ENCODE assay signal across 9 mouse cellular contexts in the genomic region with DNA sequence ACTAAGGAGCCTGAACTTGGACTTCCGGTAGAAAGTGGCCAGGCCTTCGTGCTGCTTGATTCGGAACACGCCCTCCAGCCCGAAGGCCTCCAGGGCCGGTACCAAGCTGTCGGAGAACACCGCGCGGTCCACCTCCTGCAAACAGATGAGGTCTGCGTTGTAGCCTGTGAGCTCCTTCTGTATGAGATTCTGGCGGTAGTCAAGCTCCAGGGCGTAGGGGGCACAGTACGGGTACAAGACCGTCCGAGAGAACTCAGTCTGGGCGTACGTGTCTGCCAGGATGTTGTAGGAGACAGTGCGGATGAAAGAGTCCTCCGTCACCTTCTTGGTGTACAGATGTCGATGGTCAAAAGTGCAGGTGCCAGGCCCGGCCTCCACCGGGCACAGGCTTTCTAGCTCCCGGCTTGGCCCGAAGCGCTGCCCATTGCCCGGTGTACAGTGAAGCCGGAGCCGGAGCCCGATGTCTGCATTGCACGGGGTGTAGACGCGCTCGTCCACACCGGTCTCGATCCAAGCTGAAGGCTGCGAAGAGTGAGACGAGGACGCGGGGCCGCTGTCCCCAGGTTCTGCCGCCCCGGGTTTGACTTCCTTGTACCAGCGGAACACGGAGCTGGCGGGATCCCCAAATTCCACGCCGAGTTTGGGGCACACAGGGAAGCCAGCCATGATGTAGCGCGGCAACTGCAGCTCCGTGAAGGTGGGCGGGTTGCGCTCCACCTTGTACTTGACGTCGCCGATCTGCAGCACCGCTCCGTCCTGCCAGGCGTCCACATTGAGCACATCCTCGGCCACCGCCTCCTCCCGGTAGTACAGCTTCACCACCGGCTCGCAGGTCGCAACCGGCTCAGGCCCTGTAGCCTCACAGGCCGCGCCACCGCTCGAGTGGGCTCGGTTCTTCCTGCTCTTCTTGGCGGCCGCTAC. TPM values are rescaled to one million over a fixed set of nuclear protein-coding genes. Genes with fewer than 3 reads are reported as not detected.
DNase-seq lines count a peak whose midpoint lies in the region; ATAC-seq and TF ChIP-seq lines count a peak whose summit lies in the region.
"Had no signal": no experiment of that assay in that cellular context is flagged by ENCODE, and none has a peak within 500 bp of the region (broad histone marks: within the 10 kb centered on the region; RNA-seq: fewer than 3 reads in every experiment).

No protein-coding gene starts in this region.

- ATAC-seq in erythroid progenitor cell, adult 5-6 weeks (replicated peaks; ENCODE audit: low FRiP score, poor library complexity, severe bottlenecking): peak; percentile 67
- ATAC-seq in lung, postnatal 0 days: peak; percentile 41

- H3K9ac ChIP-seq in CH12.LX (ENCODE audit: insufficient read depth, low read depth): peak overlapping the region; percentile 66
- H3K9ac ChIP-seq in lung, postnatal 0 days (replicated peaks; ENCODE audit: low read depth): peak overlapping the region; percentile 82

- H3K27me3 ChIP-seq in CH12.LX (replicated peaks): no peaks in the 10 kb centered on the region
- H3K27me3 ChIP-seq in hindbrain, embryonic 10.5 days (ENCODE audit: insufficient read depth, poor library complexity, severe bottlenecking): no peaks in the 10 kb centered on the region
- H3K27me3 ChIP-seq in lung, postnatal 0 days (replicated peaks; ENCODE audit: insufficient read depth, low read length): no peaks in the 10 kb centered on the region

- peaks cover 10 to 27% of the 10 kb centered on the region in 2 experiments for H3K36me3 ChIP-seq in CH12.LX (replicated peaks in 1 of 2; ENCODE audit: control insufficient read depth in 1 of 2, insufficient read depth in 1 of 2, low read length in 1 of 2)
- peaks cover 30% of the 10 kb centered on the region for H3K36me3 ChIP-seq in hindbrain, embryonic 10.5 days
- H3K36me3 ChIP-seq in lung, postnatal 0 days (ENCODE audit: insufficient read depth, low read length): peaks cover 6% of the 10 kb centered on the region; the same call in 1 of the 2 replicates

- dilution Hi-C loops in CH12.LX (cut with MboI; ENCODE audit: extremely low pct_ligation_motif_present, extremely low pct_unique_long_range_greater_than_20kb, low sequenced_read_pairs): no loop called here

- peaks cover 5 to 40% of the 10 kb centered on the region in 2 experiments for H3K4me1 ChIP-seq in CH12.LX (ENCODE audit: control insufficient read depth in 1 of 2, insufficient read depth in 2 of 2)
- peaks cover 33% of the 10 kb centered on the region for H3K4me1 ChIP-seq in hindbrain, embryonic 10.5 days (replicated peaks)
- H3K4me1 ChIP-seq in lung, postnatal 0 days (ENCODE audit: insufficient read depth, low read depth, low read length): no peaks in the 10 kb centered on the region; the same call in 1 of the 2 replicates

- peak overlapping the region; percentile 58 for H3K27ac ChIP-seq in CH12.LX (ENCODE audit: insufficient read depth, low read depth)
- H3K27ac ChIP-seq in hindbrain, embryonic 10.5 days: peak overlapping the region; percentile 97
- peak overlapping the region; percentile 87 for H3K27ac ChIP-seq in lung, postnatal 0 days (ENCODE audit: low read length)

- in situ Hi-C loops in CH12.LX (cut with MboI; ENCODE audit: low pct_ligation_motif_present, low pct_unique_long_range_greater_than_20kb, low sequenced_read_pairs): no loop called here

- peak overlapping the region; percentile 59 to 99 (median 95) for H3K4me3 ChIP-seq in CH12.LX (replicated peaks in 1 of 3; ENCODE audit: low read depth in 2 of 3, low read length in 2 of 3, poor library complexity in 1 of 3)
- H3K4me3 ChIP-seq in hindbrain, embryonic 10.5 days: peak overlapping the region; percentile 99
- H3K4me3 ChIP-seq in lung, postnatal 0 days (ENCODE audit: low read depth, low read length): peak overlapping the region; percentile 94

- peak; percentile 41 for DNase-seq in CH12.LX (ENCODE audit: extremely low read depth)
- DNase-seq in adrenal gland, postnatal 4 days (ENCODE audit: low spot score in 2 of 2): peak; percentile 7 to 8
- DNase-seq in hindbrain, embryonic 10.5 days (ENCODE audit: low spot score): peak; percentile 33
- DNase-seq in layer of hippocampus, postnatal 14 days (ENCODE audit: low spot score in 2 of 2): peak; percentile 27 to 50
- peak; percentile 55 for DNase-seq in lung, postnatal 0 days (ENCODE audit: low spot score)
- DNase-seq in ovary, postnatal 36 days (ENCODE audit: low spot score): peak; percentile 14
- peak; percentile 35 for DNase-seq in thymus, postnatal 25 days

- TF ChIP-seq EP300 in CH12.LX (IDR thresholded peaks at IDR 0.05; ENCODE audit: low read length): no peak
- no peak for TF ChIP-seq EP300 in lung, postnatal 0 days (IDR thresholded peaks at IDR 0.05)

- H3K4me2 ChIP-seq in CH12.LX (ENCODE audit: insufficient read depth, low read depth, poor library complexity, severe bottlenecking): peak overlapping the region; percentile 11; the same call in 1 of the 2 replicates
- peak overlapping the region; percentile 95 for H3K4me2 ChIP-seq in lung, postnatal 0 days (replicated peaks; ENCODE audit: low read depth, low read length)

- no peak for TF ChIP-seq RAD21 in CH12.LX (IDR thresholded peaks at IDR 0.05; ENCODE audit: low read depth, low read length)

- no peak for TF ChIP-seq CTCF in CH12.LX (conservative IDR thresholded peaks at IDR 0.05 in 1 of 2, IDR thresholded peaks at IDR 0.05 in 1 of 2; ENCODE audit: low read depth in 2 of 2, low read length in 2 of 2)
- no peak for TF ChIP-seq CTCF in lung, postnatal 0 days (IDR thresholded peaks at IDR 0.05)

- peaks cover 47% of the 10 kb centered on the region for H3K79me2 ChIP-seq in CH12.LX (replicated peaks; ENCODE audit: control insufficient read depth, extremely low read depth, insufficient read depth, poor library complexity, severe bottlenecking)

- no peak for TF ChIP-seq POLR2A in CH12.LX (IDR thresholded peaks at IDR 0.05; ENCODE audit: low read depth, low read length)

- 1% methylated on average over 73 of the region's 73 CpGs for WGBS in hindbrain, embryonic 10.5 days
- WGBS in lung, postnatal 0 days: under 1% methylated on average over 73 of the region's 73 CpGs

- H3K9me3 ChIP-seq in CH12.LX (replicated peaks; ENCODE audit: low read length): no peaks in the 10 kb centered on the region
- no peaks in the 10 kb centered on the region for H3K9me3 ChIP-seq in hindbrain, embryonic 10.5 days
- H3K9me3 ChIP-seq in lung, postnatal 0 days (ENCODE audit: low read length): no peaks in the 10 kb centered on the region

TF ChIP-seq in CH12.LX, 34 proteins besides CTCF, POLR2A, EP300 and RAD21:
- peak; percentile 55; the same call in 1 of the 2 replicates for TF ChIP-seq TBP (conservative IDR thresholded peaks at IDR 0.05; ENCODE audit: low read depth, low read length)
- no peak for TF ChIP-seq NRF1 (IDR thresholded peaks at IDR 0.05; ENCODE audit: low read depth, low read length)
- 0 out of 2 replicates have a peak, but pooled peaks have one; percentile 34 for TF ChIP-seq MAX (IDR thresholded peaks at IDR 0.05; ENCODE audit: low read length)
- TF ChIP-seq UBTF (IDR thresholded peaks at IDR 0.05; ENCODE audit: low read depth, low read length): peak; percentile 65; the same call in 1 of the 2 replicates
- peak; percentile 33; the same call in 1 of the 2 replicates for TF ChIP-seq MXI1 (IDR thresholded peaks at IDR 0.05; ENCODE audit: low read depth, low read length)
- peak; percentile 64; the same call in 1 of the 2 replicates for TF ChIP-seq SIN3A (IDR thresholded peaks at IDR 0.05; ENCODE audit: low read length)
- TF ChIP-seq ELF1 (IDR thresholded peaks at IDR 0.05; ENCODE audit: low read depth, low read length): no peak

RNA-seq across cellular contexts. Expression of a gene that starts 1.1 kb away (rescaled TPM):
- total RNA-seq in CH12.LX (2012; rRNA removed) (8.4 and 10.6 TPM in 2 replicates), CH12.LX (2014; rRNA removed) (13.9 and 14.2 TPM in 2 replicates)
- polyA plus RNA-seq in CH12.LX (2012; ENCODE audit: insufficient read length, low read depth): 11.9 and 14.9 TPM in 2 replicates
- 1 to 10 TPM; 8.9 to 9.9 TPM for total RNA-seq in adrenal gland, postnatal 4 days (2021)
- total RNA-seq in erythroid progenitor cell, adult 5-6 weeks (2015; ENCODE audit: low replicate concordance): 2.2 and 5.4 TPM in 2 replicates
- total RNA-seq in erythroid progenitor cell, adult 5-6 weeks (2017; ENCODE audit: low replicate concordance): 5.9 and 7.4 TPM in 2 replicates
- 11.5 and 12.0 TPM in 2 replicates for polyA plus RNA-seq in hindbrain, embryonic 10.5 days (2016; fragmentation: Nextera tagmentation; extraction: Ambion mirVana)
- total RNA-seq in layer of hippocampus, postnatal 14 days (2021): 1 to 10 TPM; 7.8 to 8.7 TPM
- 5.4 and 5.5 TPM in 2 replicates for polyA plus RNA-seq in lung, postnatal 0 days (2015; fragmentation: Nextera tagmentation; extraction: Ambion mirVana)

RNA-seq across cellular contexts. Expression of a gene that starts 24.4 kb away (rescaled TPM):
- 0.04 TPM in 2 replicates for total RNA-seq in CH12.LX (2012; rRNA removed)
- total RNA-seq in CH12.LX (2014; rRNA removed): 0.13 and 0.19 TPM in 2 replicates
- polyA plus RNA-seq in CH12.LX (2012; ENCODE audit: insufficient read length, low read depth): 0.04 and 0.07 TPM in 2 replicates
- under 1 TPM; 0.03 to 0.11 TPM for total RNA-seq in adrenal gland, postnatal 4 days (2021)
- total RNA-seq in erythroid progenitor cell, adult 5-6 weeks (2015; ENCODE audit: low replicate concordance): 1.4 TPM in 1 of 2 replicates, not detected in the other
- total RNA-seq in erythroid progenitor cell, adult 5-6 weeks (2017; ENCODE audit: low replicate concordance): under 0.01 TPM in 1 of 2 replicates, not detected in the other
- 0.09 TPM in 1 of 2 replicates, not detected in the other for polyA plus RNA-seq in hindbrain, embryonic 10.5 days (2016; fragmentation: Nextera tagmentation; extraction: Ambion mirVana)
- total RNA-seq in layer of hippocampus, postnatal 14 days (2021): 1 to 10 TPM in 1 of 2 experiments, under 1 TPM in 1; 0.62 to 1.0 TPM
- 1.6 and 2.1 TPM in 2 replicates for polyA plus RNA-seq in lung, postnatal 0 days (2015; fragmentation: Nextera tagmentation; extraction: Ambion mirVana)
- total RNA-seq: gastrocnemius, adult 8-10 months had no signal

RNA-seq across cellular contexts. Expression of a gene that starts 30.8 kb away (rescaled TPM):
- total RNA-seq in CH12.LX (2012; rRNA removed): 43.3 and 50.7 TPM in 2 replicates
- total RNA-seq in CH12.LX (2014; rRNA removed): 66.6 and 74.2 TPM in 2 replicates
- 84.0 and 86.4 TPM in 2 replicates for polyA plus RNA-seq in CH12.LX (2012; ENCODE audit: insufficient read length, low read depth)
- 100 to 1,000 TPM; 182 to 190 TPM for total RNA-seq in adrenal gland, postnatal 4 days (2021)
- 95.1 and 143 TPM in 2 replicates for total RNA-seq in erythroid progenitor cell, adult 5-6 weeks (2015; ENCODE audit: low replicate concordance)
- 17.3 and 44.2 TPM in 2 replicates for total RNA-seq in erythroid progenitor cell, adult 5-6 weeks (2017; ENCODE audit: low replicate concordance)
- 477 and 484 TPM in 2 replicates for polyA plus RNA-seq in hindbrain, embryonic 10.5 days (2016; fragmentation: Nextera tagmentation; extraction: Ambion mirVana)
- total RNA-seq in layer of hippocampus, postnatal 14 days (2021): 100 to 1,000 TPM; 145 to 150 TPM
- polyA plus RNA-seq in lung, postnatal 0 days (2015; fragmentation: Nextera tagmentation; extraction: Ambion mirVana): 347 and 352 TPM in 2 replicates

Comparison
In these comparisons a context has a peak if more than half of its experiments do, and no peak if none do; other contexts are left out.
1. Peak in every context shown above with its lines: DNase-seq, ATAC-seq, H3K4me3 ChIP-seq and H3K27ac ChIP-seq.